Mouse (Mus musculus) kidney, adult 2 months (tissue): ENCODE results near the gene Sema4d.

ENCODE experiments used
- CTCF ChIP-seq: fragments of 200-500 bp; conservative IDR thresholded peaks from 2 replicates; pipeline ENCODE4 v1.5.1; 2011; ENCODE audit warnings: low read depth, mild to moderate bottlenecking, control low read depth, low read length, moderate library complexity, mixed read lengths; ENCODE audit not compliant: insufficient read depth, insufficient read length
- POLR2A ChIP-seq: fragments of 200-500 bp; IDR thresholded peaks from one replicate; pipeline ENCODE4 v1.6.1; 2011; ENCODE audit warnings: low read depth, low read length, control low read depth

DNA sequence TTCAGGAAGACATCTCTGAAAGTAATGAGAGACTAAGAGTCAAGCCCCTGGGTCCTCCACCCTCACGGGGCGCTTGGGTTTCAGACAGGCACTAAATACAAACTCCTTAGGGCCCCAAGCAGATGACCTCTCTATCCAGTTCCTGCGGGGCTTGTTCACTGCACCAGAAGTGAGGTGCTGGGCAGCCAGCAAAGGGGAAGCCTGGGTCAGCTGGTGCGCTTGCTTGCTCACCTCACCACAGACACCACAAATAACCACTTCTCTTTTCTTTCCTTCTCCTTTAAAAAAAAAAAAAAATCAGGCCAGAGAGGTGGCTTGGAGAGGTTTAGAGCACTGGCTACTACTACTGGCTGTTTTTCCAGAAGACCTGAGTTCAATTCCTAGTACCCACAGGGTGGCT is 59.0 kb downstream of the Sema4d start:
- TF ChIP-seq POLR2A (no peak), CTCF (no peak)
